Mouse (Mus musculus) G1E (cell line): Measurements from ENCODE around the gene Gal. TPM values are rescaled to one million over a fixed set of nuclear protein-coding genes. Genes with fewer than 3 reads are reported as not detected.

ENCODE experiments used
- ATAC-seq: 2 replicates; pipeline ENCODE4 v1.8.0; 2016; ENCODE audit warnings: mild to moderate bottlenecking; ENCODE audit not compliant: insufficient number of reproducible peaks, poor library complexity, low FRiP score, severe bottlenecking; ENCODE audit errors: extremely low read depth
- DNase-seq: peaks from one replicate; pipeline ENCODE4 v3.0.0; 2012; ENCODE audit warnings: low spot score
- H3K27me3 ChIP-seq: 2 replicates; pipeline ENCODE4 v1.6.1; 2012; ENCODE audit warnings: mild to moderate bottlenecking, low read length, inconsistent platforms; ENCODE audit not compliant: insufficient read depth
- H3K36me3 ChIP-seq: replicated peaks from 2 replicates; pipeline ENCODE3; 2012; ENCODE audit warnings: mild to moderate bottlenecking, inconsistent platforms
- H3K4me1 ChIP-seq: 2 replicates; pipeline ENCODE4 v1.6.1; 2012; ENCODE audit warnings: low read depth, low read length, inconsistent platforms, mixed read lengths; ENCODE audit not compliant: insufficient read depth
- H3K4me3 ChIP-seq: 2 replicates; pipeline ENCODE4 v1.5.1; 2012; ENCODE audit warnings: low read depth, mild to moderate bottlenecking, inconsistent platforms, low read length, moderate library complexity, mixed read lengths
- H3K9me3 ChIP-seq: replicated peaks from 2 replicates; pipeline ENCODE4 v1.6.1; 2012; ENCODE audit warnings: inconsistent platforms
- CTCF ChIP-seq: IDR thresholded peaks from 2 replicates; pipeline ENCODE4 v1.5.1; 2012; ENCODE audit warnings: low read depth, low read length, inconsistent platforms, mixed read lengths
- GATA1 ChIP-seq: IDR thresholded peaks from 2 replicates; pipeline ENCODE4 v1.6.1; 2012; ENCODE audit warnings: borderline replicate concordance, low read length, inconsistent platforms, mixed read lengths
- GATA2 ChIP-seq: IDR thresholded peaks from 2 replicates; pipeline ENCODE4 v1.6.1; 2012; ENCODE audit warnings: low read depth, low read length, inconsistent platforms, borderline replicate concordance
- POLR2AphosphoS5 ChIP-seq: IDR thresholded peaks from 2 replicates; pipeline ENCODE4 v1.6.1; 2012; ENCODE audit warnings: low read depth, low read length, inconsistent platforms; ENCODE audit not compliant: insufficient replicate concordance
- TAL1 ChIP-seq: conservative IDR thresholded peaks from 2 replicates; pipeline ENCODE4 v1.6.1; 2012; ENCODE audit warnings: low read depth, low read length, inconsistent platforms, mixed read lengths
- polyA plus RNA-seq: library from polyadenylated mRNA; stranded (reverse); fragments of >175 nt; gene quantifications from 2 replicates; pipeline ENCODE4 v1.2.3, GENCODE M21; 2012
- total RNA-seq, 2 experiments: library from RNA; stranded (forward) in 1 of 2; stranded (reverse) in 1 of 2; fragments of 200-1000 nt in 1 of 2; fragments of >200 nt in 1 of 2; fragmentation: Nextera tagmentation in 1 of 2; gene quantifications; 2 replicates each; pipeline ENCODE4 v1.2.3; 2014 to 2017

Gal gene
- total and polyA plus RNA-seq, 3 experiments: not detected

GRCm38 (mm10) chr19:3428057-3428830 lies 13.9 kb upstream of the Gal start:
- H3K36me3 ChIP-seq: no peaks in the 10 kb centered on the region
- H3K4me3 ChIP-seq: no peak overlapping the region
- H3K9me3 ChIP-seq: no peaks in the 10 kb centered on the region
- ATAC-seq (no peak), DNase-seq (no peak)
- TF ChIP-seq POLR2AphosphoS5 (no peak), CTCF (no peak), TAL1 (no peak), GATA1 (no peak), GATA2 (no peak)
- 0 out of 2 replicates have a peak, but pooled peaks cover 2% of the 10 kb centered on the region for H3K4me1 ChIP-seq
- H3K27me3 ChIP-seq: peaks cover 11% of the 10 kb centered on the region

GRCm38 (mm10) chr19:3424214-3424613 lies 9.9 kb upstream of the Gal start:
- no peaks in the 10 kb centered on the region for H3K4me1 ChIP-seq
- no peaks in the 10 kb centered on the region for H3K36me3 ChIP-seq
- ATAC-seq: no peak
- no peak for DNase-seq
- no peak for TF ChIP-seq CTCF
- TF ChIP-seq GATA1: no peak
- no peak for TF ChIP-seq GATA2
- TF ChIP-seq TAL1: no peak
- TF ChIP-seq POLR2AphosphoS5: no peak
- H3K9me3 ChIP-seq: no peaks in the 10 kb centered on the region
- no peak overlapping the region for H3K4me3 ChIP-seq
- H3K27me3 ChIP-seq: peaks cover 14% of the 10 kb centered on the region

- Histone ChIP-seq H3K9me3 (no peaks in the 10 kb centered on the region), H3K4me1 (no peaks in the 10 kb centered on the region), H3K27me3 (peaks cover 12% of the 10 kb centered on the region), H3K36me3 (no peaks in the 10 kb centered on the region), H3K4me3 (no peak overlapping the region)
- DNase-seq: no peak
- no peak for TF ChIP-seq GATA2
- no peak for TF ChIP-seq CTCF
- TF ChIP-seq POLR2AphosphoS5: no peak
- TF ChIP-seq GATA1: no peak
- TF ChIP-seq TAL1: no peak
- no peak for ATAC-seq
These were observed 8.6 kb upstream of the Gal start for GRCm38 (mm10) chr19:3422981-3423380.

- no peak overlapping the region for H3K4me3 ChIP-seq
- no peaks in the 10 kb centered on the region for H3K36me3 ChIP-seq
- H3K9me3 ChIP-seq: no peaks in the 10 kb centered on the region
- no peak for TF ChIP-seq TAL1
- TF ChIP-seq GATA2: no peak
- TF ChIP-seq GATA1: no peak
- no peak for TF ChIP-seq POLR2AphosphoS5
- TF ChIP-seq CTCF: no peak
- peaks cover 12% of the 10 kb centered on the region for H3K27me3 ChIP-seq
- ATAC-seq (no peak), DNase-seq (no peak)
- no peaks in the 10 kb centered on the region for H3K4me1 ChIP-seq
These were observed 8.1 kb upstream of the Gal start for GRCm38 (mm10) chr19:3422488-3422887.

DNA sequence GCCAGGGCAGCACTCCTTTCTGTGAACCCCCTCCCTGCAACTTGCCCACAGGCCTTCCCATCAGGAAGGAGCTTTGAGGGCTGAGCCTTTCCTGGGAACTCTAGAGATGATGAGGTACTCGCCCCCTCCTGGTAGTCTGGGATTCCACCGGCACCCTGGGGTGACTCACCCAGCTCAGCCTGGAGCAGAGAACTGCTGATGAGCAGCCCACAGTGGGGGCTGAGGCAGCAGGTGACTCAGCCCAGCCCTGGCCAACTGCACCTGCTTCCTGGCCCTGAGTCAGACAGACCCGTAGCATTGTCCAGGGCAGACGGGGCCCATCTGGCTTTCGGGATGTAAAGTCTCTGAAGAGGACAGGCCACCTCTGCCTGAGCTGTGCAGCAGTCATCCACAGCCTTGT lies 4.9 kb upstream of the Gal start:
- H3K36me3 ChIP-seq: no peaks in the 10 kb centered on the region
- H3K27me3 ChIP-seq: peaks cover 23% of the 10 kb centered on the region
- no peaks in the 10 kb centered on the region for H3K9me3 ChIP-seq
- no peak for TF ChIP-seq GATA1
- TF ChIP-seq GATA2: no peak
- no peak for TF ChIP-seq POLR2AphosphoS5
- no peak for TF ChIP-seq CTCF
- no peak for TF ChIP-seq TAL1
- H3K4me1 ChIP-seq: no peaks in the 10 kb centered on the region
- ATAC-seq: no peak
- no peak for DNase-seq
- H3K4me3 ChIP-seq: no peak overlapping the region

- no peaks in the 10 kb centered on the region for H3K9me3 ChIP-seq
- peaks cover 35% of the 10 kb centered on the region for H3K27me3 ChIP-seq
- H3K4me3 ChIP-seq: no peak overlapping the region
- ATAC-seq: no peak
- H3K4me1 ChIP-seq: no peaks in the 10 kb centered on the region
- no peak for DNase-seq
- TF ChIP-seq GATA1: no peak
- H3K36me3 ChIP-seq: no peaks in the 10 kb centered on the region
These were observed 8.6 kb downstream of the Gal start for GRCm38 (mm10) chr19:3405531-3406281.
